Mouse (Mus musculus): ENCODE results near the gene Spty2d1.
A peak's percentile ranks its signal among the peaks of the same experiment; 100 is the strongest.
"Not testable (repeated sequence)": the region's sequence is repeated elsewhere in the genome, so short reads cannot be mapped to it uniquely, and the experiment has no call there.

Spty2d1 gene

DNA sequence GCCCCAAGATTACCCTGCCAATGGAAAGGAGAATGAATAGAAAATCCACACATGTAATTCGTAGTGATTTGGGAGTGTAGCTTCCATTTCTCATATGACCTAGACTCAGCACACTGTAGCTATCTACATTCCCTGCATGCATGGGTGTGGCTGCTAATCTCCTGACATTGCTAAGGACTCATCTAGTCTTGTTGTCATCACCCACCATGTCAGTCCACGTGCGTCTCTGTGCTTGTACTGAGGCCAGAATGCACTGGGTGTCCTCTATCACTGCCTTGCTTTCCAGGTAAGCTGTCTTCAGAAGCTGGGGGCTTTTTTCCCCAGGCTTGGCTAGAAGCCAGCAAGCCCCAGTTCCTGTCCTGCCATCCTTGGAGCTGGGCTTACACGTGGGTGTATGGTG, 18.8 kb downstream of the Spty2d1 start:
- DNase-seq (ENCODE audit: low read depth, low spot score), result not testable (repeated sequence)

DNA sequence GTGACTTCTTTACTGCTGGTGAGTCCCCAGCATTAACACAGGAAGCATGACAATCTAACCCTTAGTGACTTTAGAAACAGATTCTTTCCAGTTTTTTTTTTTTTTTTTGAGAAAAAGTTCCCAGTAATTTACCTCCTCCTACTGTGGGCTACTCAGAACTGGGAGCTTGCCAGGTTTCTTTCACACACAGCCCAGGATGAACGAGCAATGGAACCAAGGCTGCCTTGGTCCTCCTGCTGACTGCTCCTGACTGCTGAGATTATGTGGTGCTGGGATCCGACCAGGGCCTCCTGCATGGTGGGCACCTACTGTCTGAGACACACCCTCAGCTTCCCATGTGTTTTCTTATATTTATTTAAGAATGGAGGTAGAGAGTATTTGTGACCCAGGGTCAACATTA, 21.1 kb downstream of the Spty2d1 start:
- no peak for DNase-seq (ENCODE audit: low read depth, low spot score)

DNA sequence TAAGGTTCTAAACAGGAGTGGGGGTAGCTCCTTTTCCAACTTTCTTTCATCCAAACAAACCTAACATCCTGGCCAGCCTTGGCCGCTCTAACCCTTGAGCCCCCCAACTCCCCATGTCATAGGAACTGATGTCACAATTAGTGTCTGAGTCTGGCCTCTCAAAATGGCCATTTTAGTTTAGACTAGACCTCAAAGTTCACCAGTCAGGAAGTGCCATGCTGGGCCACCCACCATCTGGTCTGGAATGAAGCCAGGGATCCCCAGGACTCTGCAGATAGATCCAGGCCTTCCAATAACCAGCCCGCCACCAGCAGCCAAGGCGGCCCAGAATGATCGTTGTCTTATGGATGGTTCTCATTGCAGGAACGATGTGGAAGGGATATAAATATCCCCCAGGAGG, 21.6 kb downstream of the Spty2d1 start:
- DNase-seq (ENCODE audit: low read depth, low spot score), result no peak

DNA sequence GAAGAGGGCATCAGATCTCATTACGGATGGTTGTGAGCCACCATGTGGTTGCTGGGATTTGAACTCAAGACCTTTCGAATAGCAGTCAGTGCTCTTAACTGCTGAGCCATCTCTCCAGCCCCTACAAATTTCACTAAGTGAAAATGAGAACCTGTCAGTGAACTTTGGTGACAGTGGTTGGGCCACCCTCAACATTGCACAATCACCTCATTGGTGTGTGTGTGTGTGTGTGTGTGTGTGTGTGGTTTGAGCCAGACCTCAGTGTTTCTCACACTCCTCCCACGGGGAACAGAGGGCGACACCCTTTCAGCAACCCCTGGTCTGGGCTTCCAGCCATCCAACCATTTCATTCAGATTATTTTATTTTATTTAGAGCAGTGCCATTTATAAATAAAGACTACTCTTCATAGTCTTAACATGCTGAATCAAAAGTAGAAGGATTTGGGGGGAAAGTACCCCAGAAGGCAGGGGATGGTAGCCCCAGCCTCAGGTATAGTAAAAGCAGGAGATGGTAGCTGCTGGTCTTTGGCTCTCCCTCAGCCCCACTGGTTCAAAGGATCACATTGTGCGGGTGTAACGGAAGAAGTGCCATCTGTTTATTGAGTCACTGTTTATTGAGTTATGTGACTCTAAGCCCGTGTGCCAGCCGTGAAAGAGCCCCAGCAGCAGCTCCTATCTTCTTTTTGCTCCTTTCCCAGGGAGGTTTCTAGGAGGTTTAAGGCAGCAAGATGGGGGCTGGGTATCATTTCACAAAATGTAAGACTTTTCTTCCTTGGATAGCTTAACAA, 22.3 kb downstream of the Spty2d1 start:
- no peak for DNase-seq (ENCODE audit: low read depth, low spot score)

GRCm38 (mm10) chr7:46983280-46983679, 24.9 kb downstream of the Spty2d1 start, which contains the start of gene Gm9999:
Gm9999 (plus strand) TSS chr7:46983580.
- no peak for DNase-seq (ENCODE audit: low read depth, low spot score)

- DNase-seq (ENCODE audit: low read depth, low spot score), result no peak
Observed at GRCm38 (mm10) chr7:46975456-46975855, 32.8 kb downstream of the Spty2d1 start.

DNA sequence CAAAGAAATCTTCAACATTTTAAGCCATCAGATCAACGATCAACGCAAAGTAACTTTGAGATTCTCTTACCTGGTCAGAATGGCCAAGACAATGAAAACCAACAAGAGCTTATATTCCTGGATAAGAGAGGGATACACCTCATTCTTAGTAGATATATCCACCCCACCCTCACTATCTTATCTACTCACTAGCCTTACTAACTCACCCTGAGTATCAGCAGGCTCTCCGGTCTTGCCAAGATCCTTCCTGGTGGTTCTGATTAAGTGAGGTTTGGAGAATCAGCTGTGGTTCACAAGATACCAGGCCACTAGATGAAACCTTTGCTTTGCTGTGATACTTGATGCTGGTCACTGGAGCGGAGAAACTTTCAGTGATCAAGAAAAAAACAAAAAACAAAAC, 33.6 kb downstream of the Spty2d1 start:
- no peak for DNase-seq (ENCODE audit: low read depth, low spot score)

DNA sequence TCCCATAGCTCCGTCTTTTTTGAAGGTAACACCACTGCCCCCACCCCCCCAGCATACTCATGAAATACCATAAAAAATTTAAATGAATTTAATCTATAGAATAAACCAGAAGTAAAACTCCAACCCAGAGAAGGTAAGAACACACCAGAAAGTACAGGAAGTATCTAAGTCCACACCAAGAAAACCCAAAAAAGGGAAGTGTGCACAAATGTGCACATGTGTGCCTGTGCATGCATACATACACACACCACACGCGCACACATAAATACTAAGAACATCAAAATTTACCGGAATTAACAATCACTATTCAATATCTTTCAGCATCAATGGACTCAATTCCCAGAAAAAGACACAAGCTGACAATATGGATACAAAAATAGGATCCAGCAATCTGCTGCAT, 38.3 kb downstream of the Spty2d1 start:
- DNase-seq (ENCODE audit: low read depth, low spot score), result no peak

DNA sequence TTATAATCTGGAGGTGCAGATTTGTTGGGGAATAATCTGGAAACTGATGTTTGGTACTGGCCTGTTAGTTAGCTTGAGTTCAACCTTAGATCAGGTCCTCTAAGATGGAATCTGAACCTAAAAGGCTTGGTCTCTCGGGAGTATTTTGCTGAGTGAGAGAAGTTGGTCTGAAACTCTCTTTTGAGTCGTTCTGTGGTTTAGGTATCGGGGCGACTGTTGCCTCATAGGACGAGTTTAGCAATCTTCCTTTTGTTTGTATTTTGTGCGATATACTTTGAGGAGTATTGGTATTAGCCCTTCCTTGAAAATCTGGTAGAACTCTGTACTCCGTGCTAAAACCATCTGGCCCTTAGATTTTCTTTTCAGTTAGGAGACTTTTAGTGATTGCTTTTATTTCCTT, 44.1 kb downstream of the Spty2d1 start:
- DNase-seq (ENCODE audit: low read depth, low spot score), result no peak

GRCm38 (mm10) chr7:46962806-46963618, 45.2 kb downstream of the Spty2d1 start:
- peak; percentile 73 for DNase-seq (ENCODE audit: low read depth, low spot score)

DNA sequence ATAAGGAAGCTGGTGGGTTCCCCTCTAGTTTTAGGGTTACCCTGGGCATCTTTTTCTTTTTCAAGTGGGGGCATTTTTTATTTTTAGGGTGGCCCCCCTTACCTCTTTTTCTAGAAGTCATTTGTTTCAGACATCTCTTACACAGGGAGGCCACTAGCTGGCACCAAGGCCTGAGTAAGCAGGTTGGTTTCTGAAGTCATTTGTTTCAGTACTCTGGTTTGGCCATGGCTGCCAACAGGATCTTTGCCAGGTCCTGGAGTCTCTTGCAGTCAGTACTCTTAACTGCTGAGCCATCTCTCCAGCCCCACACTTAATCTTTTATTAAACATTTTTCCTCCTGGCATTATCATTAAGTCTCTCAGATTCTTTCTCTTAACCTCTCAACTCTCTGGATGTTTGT, 46.1 kb downstream of the Spty2d1 start:
- DNase-seq (ENCODE audit: low read depth, low spot score), result no peak

DNA sequence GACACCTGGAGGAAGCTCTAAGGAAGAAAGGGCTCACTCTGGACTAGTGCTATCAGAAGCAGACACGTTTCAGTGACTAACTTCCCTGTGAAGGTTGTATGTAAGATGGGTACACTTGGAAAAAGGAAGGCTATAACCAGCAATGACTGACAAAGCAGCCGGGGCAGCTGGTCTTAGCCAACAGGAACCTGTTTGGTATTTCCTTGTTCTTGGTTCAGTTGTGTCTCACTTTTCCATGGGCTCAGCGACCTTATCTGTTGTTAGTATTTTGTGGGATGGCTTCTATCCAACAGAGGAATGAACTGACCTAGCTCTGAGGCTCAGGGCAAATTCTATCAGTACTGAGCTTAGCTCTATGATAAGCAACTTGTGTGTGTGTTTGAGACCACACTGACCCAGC, 47.2 kb downstream of the Spty2d1 start:
- DNase-seq (ENCODE audit: low read depth, low spot score), result no peak

DNA sequence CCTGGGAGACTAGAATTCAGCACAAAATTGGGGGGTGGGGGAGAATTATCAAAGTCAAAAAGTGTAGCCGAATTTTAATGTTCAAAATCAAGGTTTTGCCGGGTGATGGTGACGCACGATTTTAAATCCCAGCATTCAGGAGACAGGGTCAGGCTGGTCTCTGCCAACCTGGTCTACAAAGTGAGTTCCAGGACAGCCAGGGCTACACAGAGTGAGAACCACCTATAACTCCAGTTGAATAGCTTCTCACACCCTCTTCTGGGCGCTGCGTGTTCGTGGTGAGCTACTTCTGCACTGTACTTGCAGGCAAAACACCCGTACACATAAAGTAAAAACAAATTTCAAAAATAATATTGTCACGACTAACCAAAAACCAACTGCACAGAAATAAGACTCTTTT, 49.4 kb downstream of the Spty2d1 start:
- no peak for DNase-seq (ENCODE audit: low read depth, low spot score)

DNA sequence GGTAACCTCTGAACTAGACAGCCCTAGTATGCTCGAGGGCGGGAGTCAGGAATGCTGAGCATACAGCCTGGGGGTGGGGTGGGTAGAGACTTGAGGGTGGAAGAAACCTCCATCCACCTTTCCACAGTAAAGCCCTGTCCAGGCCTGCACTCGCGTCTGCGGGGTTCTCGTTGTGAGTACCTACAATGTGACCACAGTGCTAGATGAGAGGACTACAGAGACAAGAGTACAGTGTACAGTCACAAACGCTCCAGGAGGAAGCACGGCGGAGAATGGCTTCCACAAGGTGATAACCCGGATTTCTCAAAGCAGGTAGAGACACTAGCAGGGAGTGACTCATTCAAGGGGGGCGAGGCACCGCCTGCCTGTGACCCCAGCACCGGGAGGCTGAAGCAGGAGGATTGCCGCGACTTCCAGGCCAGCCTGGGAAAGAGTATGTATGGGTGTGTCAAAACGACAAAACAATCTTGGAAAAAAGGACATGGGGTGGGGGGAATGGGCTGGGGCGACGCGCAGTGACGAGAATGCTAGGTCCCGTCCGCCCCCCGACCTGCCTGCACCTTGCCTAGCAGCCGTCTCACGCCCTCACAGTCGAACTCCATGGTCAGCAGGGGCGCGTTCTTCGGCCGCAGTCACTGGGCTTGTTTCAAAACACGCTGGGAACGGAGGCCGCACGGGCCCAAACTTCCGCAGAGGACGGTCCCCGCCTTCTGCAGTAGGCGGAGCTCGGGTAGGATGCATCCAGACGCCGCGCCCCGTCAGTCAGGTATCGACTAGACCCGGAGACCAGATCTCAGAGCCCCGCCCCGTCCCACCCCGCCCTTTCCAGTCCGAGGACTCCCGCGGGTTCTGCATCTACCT, 50.1 kb downstream of the Spty2d1 start, which contains the start of gene Uevld:
Gene Uevld (minus strand): TSS at position 697 of the 861 bp plus-strand sequence.
- peak; percentile 82 for DNase-seq (ENCODE audit: low read depth, low spot score)
